Mouse (Mus musculus) stomach, embryonic 16.5 days (tissue): ENCODE data around the gene Allc. TPM values are rescaled to one million over a fixed set of nuclear protein-coding genes. Genes with fewer than 3 reads are reported as not detected.

ENCODE experiments used
- ATAC-seq: fragments of 200-750 bp; cut with Nextera tagmentation; 2 replicates; pipeline ENCODE4 v1.8.0; 2017; ENCODE audit warnings: moderate number of reproducible peaks, moderate TSS enrichment; ENCODE audit not compliant: insufficient read depth, low FRiP score
- H3K27ac ChIP-seq: fragments of 300-500 bp; sonication (generic); 2 replicates; pipeline ENCODE4 v1.5.1; 2014; ENCODE audit warnings: low read length
- H3K27me3 ChIP-seq: fragments of 300-500 bp; sonication (generic); 2 replicates; pipeline ENCODE4 v1.6.1; 2014; ENCODE audit warnings: low read length, control low read depth, mixed read lengths; ENCODE audit not compliant: control insufficient read depth, insufficient read depth
- H3K36me3 ChIP-seq: fragments of 300-500 bp; sonication (generic); 2 replicates; pipeline ENCODE4 v1.6.1; 2014; ENCODE audit warnings: low read length; ENCODE audit not compliant: control insufficient read depth, insufficient read depth
- H3K4me1 ChIP-seq: fragments of 300-500 bp; sonication (generic); 2 replicates; pipeline ENCODE4 v1.6.1; 2014; ENCODE audit warnings: low read length, control low read depth, mixed read lengths; ENCODE audit not compliant: control insufficient read depth, insufficient read depth
- H3K4me2 ChIP-seq: fragments of 300-500 bp; sonication (generic); 2 replicates; pipeline ENCODE4 v1.6.1; 2014; ENCODE audit warnings: low read depth, low read length, mixed read lengths
- H3K4me3 ChIP-seq: fragments of 300-500 bp; sonication (generic); replicated peaks from 2 replicates; pipeline ENCODE4 v1.5.1; 2014; ENCODE audit warnings: mild to moderate bottlenecking, low read length
- H3K9ac ChIP-seq: fragments of 300-500 bp; sonication (generic); 2 replicates; pipeline ENCODE4 v1.6.1; 2014; ENCODE audit warnings: low read length
- H3K9me3 ChIP-seq: fragments of 300-500 bp; sonication (generic); replicated peaks from 2 replicates; pipeline ENCODE4 v1.6.1; 2016; ENCODE audit warnings: low read length, control low read depth; ENCODE audit not compliant: control insufficient read depth
- WGBS: fragments of 180-500 bp; shearing (Covaris S2); extraction: QIAGEN DNeasy Blood & Tissue Kit; methylation state at CpG from one replicate; pipeline ENCODE4 v1.1.7; 2014; 5-methylcytosine and 5-hydroxymethylcytosine counted together
- polyA plus RNA-seq: library from polyadenylated mRNA; unstranded; fragments of >200 nt; fragmentation: Nextera tagmentation; extraction: Ambion mirVana; gene quantifications from 2 replicates; pipeline ENCODE4 v1.2.1, GENCODE M21; 2015

The Allc gene
- polyA plus RNA-seq, 1 experiment from 2014 or later, result not detected

DNA sequence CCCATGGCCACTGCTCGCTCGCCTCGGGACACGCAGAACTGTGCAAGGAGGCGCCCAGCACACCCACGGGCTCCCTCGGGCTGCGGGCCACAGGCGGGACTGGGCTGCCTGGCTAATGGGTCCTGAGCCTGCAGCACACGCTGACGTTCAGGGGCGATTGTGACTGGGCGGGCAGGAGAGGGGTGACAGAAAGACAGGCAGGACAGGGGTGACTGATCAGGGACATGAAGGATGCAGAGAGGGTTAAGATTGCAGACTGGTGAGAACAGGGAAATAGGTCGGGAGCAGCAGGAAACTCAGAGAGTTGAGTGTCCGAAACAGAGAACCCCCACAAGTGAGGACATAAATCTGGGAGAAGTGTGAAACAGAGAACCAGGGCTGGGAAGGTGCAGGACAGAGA lies 30.0 kb downstream of the Allc start, which contains the start of gene Dcdc2c:
Dcdc2c (minus strand) TSS at position 101 of the 400 bp plus-strand sequence.
- H3K4me2 ChIP-seq, result no peak within 1 kb of the TSS
- 55% methylated on average over 15 of the region's 15 CpGs for WGBS
- no peak within 1 kb of the TSS for H3K4me3 ChIP-seq
- H3K9me3 ChIP-seq, result no peaks in the 10 kb centered on the region
- H3K36me3 ChIP-seq, result no peaks in the 10 kb centered on the region
- no peak within 1 kb of the TSS for H3K9ac ChIP-seq
- H3K27ac ChIP-seq, result no peak within 1 kb of the TSS
- no peak for ATAC-seq
- no peaks in the 10 kb centered on the region for H3K27me3 ChIP-seq
- H3K4me1 ChIP-seq, result no peaks in the 10 kb centered on the region

DNA sequence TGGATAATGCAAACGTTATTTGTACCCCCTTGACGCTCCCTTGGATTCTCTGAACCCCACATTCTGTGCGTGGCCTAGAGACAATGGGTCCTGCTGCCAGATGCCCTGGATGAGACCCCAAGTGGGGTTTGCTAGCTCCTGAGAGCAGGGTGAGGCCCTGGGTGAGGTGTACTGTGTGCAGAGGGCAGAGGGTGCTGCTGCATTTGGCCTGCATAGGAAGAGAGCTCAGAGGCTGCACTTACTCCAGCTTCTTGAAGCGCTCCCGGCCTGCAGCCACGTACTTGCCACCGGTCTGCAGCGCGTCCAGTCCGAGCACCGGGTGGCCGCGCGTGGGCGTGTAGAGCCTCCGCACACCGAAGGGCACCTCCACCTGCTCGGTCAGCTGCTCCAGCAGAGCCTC lies 30.5 kb downstream of the Allc start:
- no peaks in the 10 kb centered on the region for H3K9me3 ChIP-seq
- no peak overlapping the region for H3K27ac ChIP-seq
- no peak overlapping the region for H3K4me3 ChIP-seq
- H3K4me1 ChIP-seq, result no peaks in the 10 kb centered on the region
- ATAC-seq, result no peak
- no peak overlapping the region for H3K9ac ChIP-seq
- H3K27me3 ChIP-seq, result no peaks in the 10 kb centered on the region
- WGBS, result 50% methylated on average over 18 of the region's 18 CpGs
- H3K4me2 ChIP-seq, result no peak overlapping the region
- H3K36me3 ChIP-seq, result no peaks in the 10 kb centered on the region

DNA sequence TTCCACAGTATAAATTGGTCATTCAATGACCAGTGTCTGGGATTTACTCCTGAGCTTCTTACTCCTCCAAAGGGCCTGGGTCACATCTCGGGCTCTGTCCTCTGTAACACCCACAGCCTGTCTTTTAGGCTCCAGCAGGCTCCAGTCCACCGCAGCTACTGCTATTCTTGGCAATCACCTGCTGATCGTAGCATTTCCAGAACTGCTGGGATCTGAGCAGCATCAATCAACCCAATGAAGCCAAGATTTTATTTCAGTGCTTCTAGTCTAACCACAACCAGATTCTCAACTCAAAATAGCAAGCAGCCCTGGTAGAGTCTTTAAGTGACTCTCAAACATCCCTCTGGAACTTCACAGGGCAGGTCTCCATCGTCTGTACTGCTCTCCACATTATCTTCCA lies 33.4 kb downstream of the Allc start:
- Histone ChIP-seq H3K9ac (no peak overlapping the region), H3K27me3 (no peaks in the 10 kb centered on the region), H3K4me2 (no peak overlapping the region), H3K36me3 (no peaks in the 10 kb centered on the region), H3K27ac (no peak overlapping the region), H3K4me1 (no peaks in the 10 kb centered on the region), H3K4me3 (no peak overlapping the region), H3K9me3 (no peaks in the 10 kb centered on the region)
- 51% methylated on average over 4 of the region's 4 CpGs for WGBS
- no peak for ATAC-seq

DNA sequence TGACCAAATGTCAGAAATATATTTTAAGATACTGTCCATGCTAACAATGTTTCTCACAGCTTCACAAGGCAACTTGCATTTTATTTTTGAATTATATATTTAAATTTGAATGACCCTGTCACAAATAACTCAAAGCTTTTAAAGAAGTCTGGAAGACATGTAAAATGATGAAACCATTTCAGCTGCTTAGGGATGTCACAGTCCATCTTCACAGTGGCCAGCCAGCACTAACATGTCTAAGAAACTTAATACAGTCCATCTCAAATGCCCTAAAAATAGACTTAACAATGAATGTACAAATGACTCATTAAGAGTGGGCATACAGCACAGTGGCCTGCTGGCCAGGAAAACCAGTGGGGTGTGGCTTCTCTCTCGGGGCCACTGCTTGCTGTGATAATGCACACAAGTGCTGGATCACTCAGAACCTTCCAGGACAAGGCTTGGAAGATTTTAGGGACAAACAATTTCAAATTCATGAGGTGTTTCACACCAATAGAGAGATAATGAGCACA lies 68.0 kb downstream of the Allc start:
- Histone ChIP-seq H3K4me2 (no peak overlapping the region), H3K9me3 (no peaks in the 10 kb centered on the region), H3K4me1 (no peaks in the 10 kb centered on the region), H3K27ac (no peak overlapping the region), H3K36me3 (no peaks in the 10 kb centered on the region), H3K27me3 (no peaks in the 10 kb centered on the region), H3K9ac (no peak overlapping the region), H3K4me3 (no peak overlapping the region)
- 28% methylated on average over 1 of the region's 1 CpGs for WGBS
- ATAC-seq, result no peak

DNA sequence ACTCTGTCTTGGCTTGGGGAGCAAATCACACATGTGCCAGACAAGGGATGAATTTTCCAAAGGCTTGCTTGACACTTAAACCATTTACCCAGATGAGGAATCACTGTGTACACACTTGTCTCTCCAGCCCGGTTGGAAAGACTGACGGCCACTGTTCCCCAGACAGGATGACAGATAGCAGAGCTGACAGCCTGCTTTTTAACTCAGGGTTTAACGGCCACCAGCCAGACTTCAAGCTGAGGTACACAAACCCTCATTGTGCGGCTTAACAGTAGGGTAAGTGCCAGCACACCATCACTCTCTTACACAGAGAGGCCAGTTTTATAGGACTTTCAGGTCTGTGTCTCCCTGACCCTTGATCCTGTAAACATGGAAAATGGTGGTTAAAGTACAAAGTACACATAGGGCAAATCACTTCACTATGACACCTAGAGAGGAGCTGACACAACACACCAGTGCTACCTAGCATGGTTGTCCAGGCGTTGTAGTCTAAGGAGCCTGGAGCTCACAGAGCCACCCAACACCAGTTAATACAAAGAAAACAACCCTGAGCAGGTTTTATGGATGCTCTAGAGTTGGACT lies 72.5 kb downstream of the Allc start:
- ATAC-seq, result no peak

More for the DNA sequence above, 72.5 kb downstream of the Allc start:
- Histone ChIP-seq H3K27ac (no peak overlapping the region), H3K4me1 (no peaks in the 10 kb centered on the region), H3K4me2 (no peak overlapping the region), H3K9me3 (no peaks in the 10 kb centered on the region), H3K27me3 (no peaks in the 10 kb centered on the region), H3K36me3 (no peaks in the 10 kb centered on the region), H3K9ac (no peak overlapping the region), H3K4me3 (no peak overlapping the region)
- WGBS, result 23% methylated on average over 5 of the region's 5 CpGs

Other genes with a start within 250 kb of the Allc start
- not detected in 2 replicates for gene Dcdc2c, start 30.1 kb downstream of the Allc start, polyA plus RNA-seq
- 1.5 and 1.6 TPM in 2 replicates for gene Colec11, start 40.9 kb upstream of the Allc start, polyA plus RNA-seq
- gene Rps7, start 53.4 kb upstream of the Allc start, polyA plus RNA-seq, result 463 and 682 TPM in 2 replicates
- gene Rnaseh1, start 67.1 kb upstream of the Allc start, polyA plus RNA-seq, result 27.2 and 28.3 TPM in 2 replicates
- gene Adi1, start 92.7 kb upstream of the Allc start, polyA plus RNA-seq, result 80.7 and 85.1 TPM in 2 replicates
- 36.4 and 36.6 TPM in 2 replicates for gene Trappc12, start 167.9 kb upstream of the Allc start, polyA plus RNA-seq
- 24.9 and 27.7 TPM in 2 replicates for gene Eipr1, start 169.3 kb upstream of the Allc start, polyA plus RNA-seq